Mouse (Mus musculus) forebrain, embryonic 11.5 days (tissue): ENCODE measurements at regions not wholly inside any gene's neighbourhood (a gene's known extent, or its start where the extent isn't known, plus 50 kb on each side); places are given as distances from the start of the nearest gene placed in this dataset.

ENCODE experiments used
- ATAC-seq: fragments of 200-750 bp; cut with Nextera tagmentation; replicated peaks from 2 replicates; pipeline ENCODE4 v1.8.0; 2017; ENCODE audit warnings: moderate TSS enrichment; ENCODE audit not compliant: low FRiP score
- DNase-seq: peaks from one replicate; pipeline ENCODE4 v3.0.0-alpha.2; 2017; ENCODE audit warnings: low spot score
- H3K27ac ChIP-seq: fragments of 300-500 bp; sonication (generic); 2 replicates; pipeline ENCODE4 v1.5.1; 2014; ENCODE audit warnings: low read depth, low read length
- H3K27me3 ChIP-seq: fragments of 300-500 bp; sonication (generic); 2 replicates; pipeline ENCODE4 v1.6.1; 2014; ENCODE audit warnings: mild to moderate bottlenecking, low read length, mixed read lengths; ENCODE audit not compliant: control insufficient read depth, insufficient read depth
- H3K36me3 ChIP-seq: fragments of 300-500 bp; sonication (generic); 2 replicates; pipeline ENCODE4 v1.6.1; 2014; ENCODE audit warnings: mild to moderate bottlenecking, low read length, moderate library complexity, mixed read lengths; ENCODE audit not compliant: control insufficient read depth, insufficient read depth
- H3K4me1 ChIP-seq: fragments of 300-500 bp; sonication (generic); replicated peaks from 2 replicates; pipeline ENCODE4 v1.6.1; 2014; ENCODE audit warnings: low read length, mixed read lengths; ENCODE audit not compliant: control insufficient read depth, insufficient read depth
- H3K4me2 ChIP-seq: fragments of 300-500 bp; sonication (generic); 2 replicates; pipeline ENCODE4 v1.6.1; 2014; ENCODE audit warnings: low read depth, mild to moderate bottlenecking, low read length, moderate library complexity, mixed read lengths; ENCODE audit not compliant: severe bottlenecking
- H3K4me3 ChIP-seq: fragments of 300-500 bp; sonication (generic); 2 replicates; pipeline ENCODE4 v1.5.1; 2014; ENCODE audit warnings: low read depth, low read length
- H3K9ac ChIP-seq: fragments of 300-500 bp; sonication (generic); 2 replicates; pipeline ENCODE4 v1.6.1; 2014; ENCODE audit warnings: low read length
- H3K9me3 ChIP-seq: fragments of 300-500 bp; sonication (generic); 2 replicates; pipeline ENCODE4 v1.6.1; 2016; ENCODE audit warnings: low read length, mixed read lengths; ENCODE audit not compliant: control insufficient read depth
- WGBS: fragments of 180-500 bp; shearing (Covaris S2); extraction: QIAGEN DNeasy Blood & Tissue Kit; methylation state at CpG from one replicate; pipeline ENCODE4 v1.1.7; 2014; 5-methylcytosine and 5-hydroxymethylcytosine counted together

- H3K4me1 ChIP-seq: no peaks in the 10 kb centered on the region
- no peak overlapping the region for H3K4me2 ChIP-seq
- no peak overlapping the region for H3K27ac ChIP-seq
- WGBS: 82% methylated on average over 1 of the region's 1 CpGs
- no peaks in the 10 kb centered on the region for H3K27me3 ChIP-seq
- H3K36me3 ChIP-seq: no peaks in the 10 kb centered on the region
- DNase-seq (no peak), ATAC-seq (no peak)
- no peaks in the 10 kb centered on the region for H3K9me3 ChIP-seq
- no peak overlapping the region for H3K9ac ChIP-seq
- H3K4me3 ChIP-seq: no peak overlapping the region
These were observed 539.4 kb downstream of the Tmtc2 start for GRCm38 (mm10) chr10:105034711-105035386.

GRCm38 (mm10) chr10:105020471-105021120, 553.7 kb downstream of the Tmtc2 start:
- no peak overlapping the region for H3K4me3 ChIP-seq
- no peaks in the 10 kb centered on the region for H3K36me3 ChIP-seq
- no peaks in the 10 kb centered on the region for H3K4me1 ChIP-seq
- no peak overlapping the region for H3K27ac ChIP-seq
- WGBS: 80% methylated on average over 14 of the region's 14 CpGs
- H3K27me3 ChIP-seq: no peaks in the 10 kb centered on the region
- H3K4me2 ChIP-seq: no peak overlapping the region
- ATAC-seq (no peak), DNase-seq (no peak)
- no peaks in the 10 kb centered on the region for H3K9me3 ChIP-seq
- no peak overlapping the region for H3K9ac ChIP-seq

- no peaks in the 10 kb centered on the region for H3K9me3 ChIP-seq
- no peak for ATAC-seq
- H3K9ac ChIP-seq: no peak overlapping the region
- no peak overlapping the region for H3K4me3 ChIP-seq
- DNase-seq: no peak
- no peak overlapping the region for H3K4me2 ChIP-seq
- H3K36me3 ChIP-seq: no peaks in the 10 kb centered on the region
- H3K4me1 ChIP-seq: no peaks in the 10 kb centered on the region
- WGBS: 64% methylated on average over 11 of the region's 11 CpGs
- H3K27me3 ChIP-seq: no peaks in the 10 kb centered on the region
- no peak overlapping the region for H3K27ac ChIP-seq
These were observed 554.3 kb downstream of the Tmtc2 start for GRCm38 (mm10) chr10:105019774-105020470.
